Comparison of ENCODE assay signal across 33 mouse cellular contexts in genomic region chr19:29403251-29403650, GRCm38 (mm10). TPM values are rescaled to one million over a fixed set of nuclear protein-coding genes. Genes with fewer than 3 reads are reported as not detected.
"Had no signal": no experiment of that assay in that cellular context is flagged by ENCODE, and none has a peak within 500 bp of the region (broad histone marks: within the 10 kb centered on the region; RNA-seq: fewer than 3 reads in every experiment).

No protein-coding gene starts in this region.

- H3K27me3 ChIP-seq: heart, embryonic 12.5 days; hindbrain, embryonic 12.5 days; intestine, embryonic 15.5 days; limb, embryonic 12.5 days; liver, embryonic 13.5 days had no signal

- H3K27ac ChIP-seq: gastrocnemius, adult 2 months; heart, adult 2 months; hindbrain, embryonic 10.5 days; hindbrain, embryonic 12.5 days; hindbrain, embryonic 14.5 days; intestine, embryonic 15.5 days; layer of hippocampus, adult 2 months; left cerebral cortex, adult 2 months; limb, embryonic 10.5 days; limb, embryonic 12.5 days; liver, embryonic 13.5 days had no signal

- DNase-seq: gastrocnemius, adult 2 months; gastrocnemius, postnatal 10 days; gastrocnemius, postnatal 25 days; heart, adult 2 months; heart, postnatal 10 days; heart, postnatal 4 days; kidney, adult 18-20 months; kidney, adult 8-10 months; kidney, postnatal 10 days; kidney, postnatal 25 days; kidney, postnatal 4 days; liver; liver, embryonic 13.5 days had no signal

- H3K36me3 ChIP-seq: heart, embryonic 12.5 days; hindbrain, embryonic 10.5 days; hindbrain, embryonic 12.5 days; intestine, embryonic 15.5 days; limb, embryonic 10.5 days; limb, embryonic 12.5 days; liver, embryonic 13.5 days had no signal

- H3K9me3 ChIP-seq: heart, embryonic 12.5 days; intestine, embryonic 15.5 days; limb, embryonic 10.5 days; limb, embryonic 12.5 days; liver, embryonic 13.5 days had no signal

- H3K4me1 ChIP-seq: intestine, embryonic 15.5 days had no signal

- H3K4me2 ChIP-seq: heart, embryonic 12.5 days; hindbrain, embryonic 12.5 days; hindbrain, embryonic 14.5 days; intestine, embryonic 15.5 days; limb, embryonic 12.5 days; liver, embryonic 13.5 days had no signal

- ATAC-seq: hindbrain, embryonic 16.5 days; inflammation-experienced regulatory T-cells, adult 6 months; intestine, embryonic 15.5 days; intestine, postnatal 0 days had no signal

- H3K9ac ChIP-seq: heart, embryonic 12.5 days; hindbrain, embryonic 12.5 days; hindbrain, embryonic 14.5 days; intestine, embryonic 15.5 days; limb, embryonic 12.5 days; liver, embryonic 13.5 days had no signal

- H3K4me3 ChIP-seq: gastrocnemius, adult 2 months; heart, adult 2 months; heart, embryonic 12.5 days; hindbrain, embryonic 10.5 days; hindbrain, embryonic 12.5 days; intestine, embryonic 15.5 days; layer of hippocampus, adult 2 months; left cerebral cortex, adult 2 months; limb, embryonic 10.5 days; limb, embryonic 12.5 days; liver, embryonic 13.5 days had no signal

RNA-seq across cellular contexts. Expression of gene Pdcd1lg2, which starts 7.5 kb away (rescaled TPM):
- total RNA-seq: gastrocnemius, adult 2 months; gastrocnemius, postnatal 10 days; gastrocnemius, postnatal 25 days; gastrocnemius, postnatal 4 days; granulocyte monocyte progenitor cell, adult 5-6 weeks; heart, adult 2 months; heart, postnatal 10 days; heart, postnatal 25 days; heart, postnatal 4 days; layer of hippocampus, adult 2 months; layer of hippocampus, postnatal 25 days had no signal
- polyA plus RNA-seq: heart, embryonic 12.5 days; heart, embryonic 14.5 days; hindbrain, embryonic 10.5 days; hindbrain, embryonic 12.5 days; intestine, embryonic 15.5 days; intestine, postnatal 0 days; kidney, embryonic 14.5 days; kidney, embryonic 16.5 days; limb, embryonic 10.5 days; limb, embryonic 12.5 days; limb, embryonic 14.5 days had no signal
